Mouse (Mus musculus): ENCODE measurements around the gene Stk10.

The Stk10 gene

GRCm38 (mm10) chr11:32524122-32524920 lies 8.8 kb upstream of the Stk10 start:
- DNase-seq (ENCODE audit: low read depth, low spot score): no peak

DNA sequence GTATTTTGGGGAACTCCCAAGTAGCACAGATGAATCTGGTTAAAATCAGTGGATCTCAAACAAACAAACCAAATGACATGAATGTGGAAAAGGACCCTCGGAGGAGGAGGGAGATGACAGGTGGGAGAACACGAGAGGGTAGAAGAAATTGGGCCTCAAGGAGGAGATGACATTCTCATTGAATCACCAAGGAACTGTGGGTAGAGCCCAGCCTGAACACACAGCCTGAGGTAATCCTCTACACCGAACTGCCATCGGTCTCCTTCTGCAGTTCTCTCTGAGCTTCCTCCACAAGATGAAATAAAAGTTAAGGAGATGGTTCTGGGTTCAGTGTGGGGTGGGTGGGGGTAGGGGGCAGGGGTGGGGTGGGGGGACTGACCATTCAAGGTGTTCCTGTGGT lies 6.1 kb upstream of the Stk10 start:
- no peak for DNase-seq (ENCODE audit: low read depth, low spot score)

DNA sequence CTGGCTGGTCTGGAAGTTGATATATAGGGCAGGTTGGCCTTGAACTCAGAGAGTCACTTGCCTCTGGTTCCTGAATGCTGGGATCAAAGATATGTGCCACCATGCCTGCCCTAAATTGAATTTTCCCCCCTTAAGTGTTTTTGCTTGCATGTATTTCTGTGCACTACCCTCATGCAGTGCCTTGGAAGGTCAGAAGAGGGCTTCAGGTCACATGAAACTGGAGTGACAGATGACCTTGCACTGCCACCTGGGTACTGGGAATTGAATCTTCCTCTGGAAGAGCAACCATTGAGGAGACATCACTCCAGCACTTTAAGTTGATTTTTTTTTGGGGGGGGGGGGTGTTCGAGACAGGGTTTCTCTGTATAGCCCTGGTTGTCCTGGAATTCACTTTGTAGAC lies 3.0 kb upstream of the Stk10 start:
- DNase-seq (ENCODE audit: low read depth, low spot score): no peak

DNA sequence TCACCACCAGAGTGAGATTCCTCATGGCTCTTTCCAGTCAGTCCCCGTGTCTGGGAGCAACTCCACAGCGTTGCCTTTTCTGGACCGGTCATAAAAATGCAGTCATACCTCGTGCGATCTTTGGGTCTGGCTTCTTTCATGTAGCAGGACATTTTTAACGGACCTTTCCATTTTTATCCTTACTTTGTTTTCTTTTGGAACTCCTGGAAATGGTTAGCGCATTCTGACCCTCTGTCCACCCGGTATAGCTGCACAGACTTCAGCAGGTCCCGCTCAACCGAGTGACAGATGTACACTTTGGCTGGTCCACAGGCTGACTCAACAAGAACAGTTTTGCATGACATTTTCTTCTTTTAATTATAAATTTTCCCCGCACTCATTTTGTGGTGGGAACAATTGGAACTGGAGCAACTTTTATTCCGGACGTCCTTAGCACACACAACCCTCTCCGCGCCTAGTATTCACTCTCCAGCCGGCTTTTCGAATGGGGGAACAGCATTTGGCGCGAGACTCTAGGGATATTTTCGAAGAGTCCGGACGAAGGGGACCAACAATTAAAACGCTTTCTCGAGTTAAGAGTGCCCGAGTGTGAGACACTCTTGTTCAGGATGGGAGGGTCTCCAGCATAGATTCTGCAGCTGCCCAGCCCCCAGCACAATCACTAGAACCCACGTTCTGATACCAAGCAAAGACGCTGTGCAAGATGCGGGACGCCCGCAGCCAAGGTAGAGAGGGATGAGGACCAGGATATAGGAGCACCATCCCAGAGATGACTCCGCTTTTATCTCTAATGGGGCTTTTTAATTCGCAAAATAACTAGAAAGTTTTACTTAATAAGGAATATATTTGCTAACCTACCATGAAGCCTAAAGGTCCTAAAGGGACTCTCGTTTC lies 987 bp upstream of the Stk10 start, which contains the start of gene Efcab9:
TSS of gene Efcab9 (minus strand) at position 211 of the 894 bp plus-strand sequence.
- no peak for DNase-seq (ENCODE audit: low read depth, low spot score)

DNA sequence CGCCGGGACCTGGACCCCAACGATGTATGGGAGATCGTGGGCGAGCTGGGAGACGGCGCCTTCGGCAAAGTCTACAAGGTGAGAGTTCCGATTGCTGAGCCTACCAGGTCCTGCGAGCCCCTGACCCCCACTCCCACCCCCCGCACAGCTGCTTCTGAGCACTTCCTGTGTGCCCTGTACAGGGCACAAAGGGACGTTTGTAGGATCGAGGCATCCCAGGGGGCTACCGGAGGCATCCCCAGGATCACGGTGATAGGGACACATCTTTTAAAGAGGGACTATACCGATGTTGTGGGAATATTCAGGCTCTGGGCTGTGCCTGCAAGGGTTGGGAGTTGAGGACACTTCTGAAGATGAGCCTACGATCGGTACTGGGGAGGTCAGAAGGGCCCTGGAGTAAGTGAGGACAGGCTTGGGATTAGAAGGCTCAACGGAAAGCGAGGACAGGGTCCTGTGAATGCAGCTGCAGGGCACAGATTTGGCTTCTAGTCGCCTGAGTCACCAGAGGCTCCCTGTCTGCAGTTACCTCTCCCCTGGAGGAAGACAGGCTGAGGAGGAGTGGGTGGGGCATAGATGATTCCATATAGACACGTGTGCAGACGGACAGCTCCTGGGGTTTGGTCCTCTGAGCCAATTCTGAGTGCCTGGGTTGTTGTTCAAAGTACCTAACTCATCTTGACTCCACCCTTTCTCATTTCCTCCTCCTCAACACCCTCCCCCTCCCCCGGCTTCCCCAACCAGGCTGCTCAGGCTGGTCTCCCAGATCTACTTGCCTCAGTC lies 567 bp downstream of the Stk10 start:
- peak; percentile 91 for DNase-seq (ENCODE audit: low read depth, low spot score)

DNA sequence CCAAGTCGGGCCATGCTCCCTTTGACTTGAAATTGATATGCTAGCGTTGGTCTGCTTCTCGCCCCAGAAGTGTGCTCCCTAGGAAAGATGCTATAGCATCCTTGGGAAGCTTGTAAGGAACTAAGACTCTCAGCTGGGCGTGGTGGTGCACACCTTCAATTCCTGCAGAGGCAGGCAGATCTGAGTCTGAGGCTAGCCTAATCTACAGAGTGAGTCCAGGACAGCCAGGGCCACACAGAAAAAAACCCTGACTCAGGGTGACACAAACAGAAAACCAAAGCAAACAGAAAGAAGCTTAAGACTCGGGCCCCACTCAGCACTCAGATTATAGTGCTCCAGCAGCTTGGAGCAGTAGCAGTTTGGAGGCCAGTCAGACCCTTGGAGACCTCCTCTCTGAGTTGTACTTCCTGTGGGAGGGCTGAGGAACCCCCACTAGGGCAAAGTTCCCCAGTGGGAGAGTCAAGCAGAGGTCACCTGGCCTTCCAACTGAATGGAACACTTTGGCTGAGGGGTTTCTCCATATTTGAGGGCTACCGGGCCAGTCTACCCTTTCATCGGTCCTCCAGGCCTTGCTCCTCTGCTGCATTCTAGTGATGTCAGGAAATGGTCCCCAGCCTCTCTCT lies 1.5 kb downstream of the Stk10 start:
- DNase-seq (ENCODE audit: low read depth, low spot score): peak; percentile 58

DNA sequence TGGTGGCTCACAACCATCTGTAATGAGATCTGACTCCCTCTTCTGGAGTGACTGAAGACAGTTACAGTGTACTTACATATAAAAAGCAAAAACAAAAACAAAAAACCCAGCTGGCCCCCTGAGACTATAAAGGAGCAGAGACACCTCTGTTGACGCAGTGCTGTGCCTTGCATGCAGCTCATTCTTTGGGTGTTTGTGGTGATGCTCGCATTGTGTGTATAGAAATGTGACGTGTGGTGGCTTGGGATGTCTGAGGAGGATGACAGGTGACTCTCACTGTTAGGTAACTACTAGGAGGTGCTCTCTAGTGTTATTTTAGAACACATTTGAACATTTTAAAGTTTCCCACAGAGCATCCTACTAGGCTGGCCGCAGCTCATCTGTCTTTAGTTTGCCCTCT lies 2.5 kb downstream of the Stk10 start:
- DNase-seq (ENCODE audit: low read depth, low spot score): peak; percentile 64

- DNase-seq (ENCODE audit: low read depth, low spot score): no peak
Observed at GRCm38 (mm10) chr11:32536954-32537353, 3.8 kb downstream of the Stk10 start.

DNA sequence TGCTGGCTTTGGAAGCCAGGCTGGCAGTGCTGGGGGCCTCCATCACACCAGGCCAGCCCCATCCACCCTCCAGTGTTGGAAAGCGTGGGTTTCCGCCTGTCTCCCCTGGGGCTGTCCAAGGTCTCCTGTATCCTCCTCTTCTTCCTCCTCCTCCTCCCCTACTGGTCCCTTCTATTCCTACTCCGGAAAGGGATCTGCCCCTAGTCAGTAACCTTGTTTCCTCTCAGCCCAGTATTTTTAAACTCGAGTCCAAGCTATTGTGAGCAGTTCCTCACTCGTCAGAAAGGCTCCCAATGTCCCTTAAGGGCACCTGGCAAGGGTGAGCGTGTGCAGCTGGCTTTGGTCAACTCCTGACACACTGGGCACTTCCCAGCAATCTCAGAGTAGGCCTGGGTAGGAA lies 5.3 kb downstream of the Stk10 start:
- no peak for DNase-seq (ENCODE audit: low read depth, low spot score)

DNA sequence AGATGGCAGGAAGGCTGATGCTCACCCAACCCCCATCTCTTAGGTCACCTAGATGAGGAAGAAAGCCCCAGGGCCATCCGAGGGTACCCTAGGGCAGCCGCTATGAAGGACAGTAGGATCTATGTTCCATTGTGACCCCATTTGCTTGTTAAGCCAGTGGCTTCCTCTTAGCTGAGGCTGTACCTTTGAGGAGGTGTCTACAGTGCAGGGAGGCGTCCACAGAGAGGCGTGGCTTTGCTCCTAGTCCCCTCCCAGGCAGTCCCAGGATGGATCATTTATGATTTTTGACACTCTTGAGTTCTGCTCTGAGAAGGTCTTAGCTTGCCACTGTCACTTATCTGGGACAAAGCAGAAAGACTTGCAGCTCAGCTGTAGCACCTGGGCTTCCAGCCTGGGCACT lies 5.7 kb downstream of the Stk10 start:
- DNase-seq (ENCODE audit: low read depth, low spot score): peak; percentile 41

DNA sequence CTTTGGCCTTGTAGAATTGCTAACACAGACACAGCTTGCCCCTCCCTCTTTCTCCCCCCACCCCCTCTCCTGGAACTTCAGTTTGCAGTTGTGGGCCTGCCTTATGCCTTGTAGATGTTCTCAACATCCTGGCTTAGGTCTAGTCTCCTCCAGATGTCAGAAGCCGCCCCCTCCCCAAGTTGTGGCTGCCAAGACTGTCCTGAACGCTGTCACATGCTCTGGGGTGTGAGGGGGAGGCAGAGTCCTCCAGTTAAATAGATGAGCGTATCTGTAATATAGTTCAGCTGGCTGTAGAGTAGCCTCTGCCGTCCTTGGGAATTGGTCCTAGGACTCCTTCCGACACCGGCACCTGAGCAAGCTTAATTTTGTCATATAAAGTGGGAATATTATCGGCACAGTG lies 6.6 kb downstream of the Stk10 start:
- DNase-seq (ENCODE audit: low read depth, low spot score): no peak

GRCm38 (mm10) chr11:32540463-32540862 lies 7.4 kb downstream of the Stk10 start:
- no peak for DNase-seq (ENCODE audit: low read depth, low spot score)

- peak; percentile 66 for DNase-seq (ENCODE audit: low read depth, low spot score)
Observed at GRCm38 (mm10) chr11:32542181-32542580, 9.1 kb downstream of the Stk10 start.

- peak; percentile 90 for DNase-seq (ENCODE audit: low read depth, low spot score)
Observed at GRCm38 (mm10) chr11:32542687-32543411, 9.7 kb downstream of the Stk10 start.

DNA sequence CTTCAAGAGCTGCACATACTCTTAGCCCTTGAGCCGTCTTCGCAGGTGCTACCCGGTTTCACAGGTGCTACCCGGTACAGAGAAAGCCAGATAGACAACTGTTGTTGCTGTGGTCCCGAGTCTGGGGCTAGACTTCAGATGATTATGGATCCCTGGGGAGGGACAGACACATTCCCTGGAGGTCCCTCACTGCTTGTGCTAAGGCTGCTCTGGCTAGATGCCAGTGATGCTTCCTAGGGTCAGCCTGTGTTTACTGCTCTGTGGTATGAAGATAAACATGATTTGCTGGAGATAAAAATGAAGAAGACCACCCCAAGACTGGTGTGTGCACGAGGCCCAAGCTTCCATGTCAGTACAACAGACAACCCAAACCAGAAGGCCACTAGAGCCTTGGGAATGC lies 10.9 kb downstream of the Stk10 start:
- DNase-seq (ENCODE audit: low read depth, low spot score): no peak

- DNase-seq (ENCODE audit: low read depth, low spot score): no peak
Observed at GRCm38 (mm10) chr11:32544497-32544896, 11.4 kb downstream of the Stk10 start.

GRCm38 (mm10) chr11:32545605-32546004 lies 12.5 kb downstream of the Stk10 start:
- DNase-seq (ENCODE audit: low read depth, low spot score): no peak

DNA sequence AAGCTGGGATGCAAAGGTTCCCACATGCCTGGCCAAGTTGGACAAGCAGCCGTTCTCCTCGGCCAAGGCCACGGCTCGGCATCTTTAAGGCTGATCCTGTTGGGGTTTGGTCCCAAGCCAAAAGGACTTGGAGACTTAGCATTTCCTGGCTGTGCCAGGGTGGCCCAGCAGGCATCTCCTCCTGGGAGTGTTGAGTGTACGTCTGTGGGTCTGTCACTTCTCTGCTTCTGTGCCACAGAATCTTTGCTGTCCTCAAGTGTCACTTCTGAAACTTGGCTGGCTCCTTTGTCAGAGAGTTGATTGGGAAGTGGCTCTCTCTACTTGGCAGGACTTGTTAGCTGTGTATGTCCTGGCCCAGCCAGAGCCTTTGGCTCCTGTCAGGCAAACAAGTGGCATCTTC lies 13.4 kb downstream of the Stk10 start:
- DNase-seq (ENCODE audit: low read depth, low spot score): no peak

- DNase-seq (ENCODE audit: low read depth, low spot score): no peak
Observed at GRCm38 (mm10) chr11:32547391-32547947, 14.4 kb downstream of the Stk10 start.

DNA sequence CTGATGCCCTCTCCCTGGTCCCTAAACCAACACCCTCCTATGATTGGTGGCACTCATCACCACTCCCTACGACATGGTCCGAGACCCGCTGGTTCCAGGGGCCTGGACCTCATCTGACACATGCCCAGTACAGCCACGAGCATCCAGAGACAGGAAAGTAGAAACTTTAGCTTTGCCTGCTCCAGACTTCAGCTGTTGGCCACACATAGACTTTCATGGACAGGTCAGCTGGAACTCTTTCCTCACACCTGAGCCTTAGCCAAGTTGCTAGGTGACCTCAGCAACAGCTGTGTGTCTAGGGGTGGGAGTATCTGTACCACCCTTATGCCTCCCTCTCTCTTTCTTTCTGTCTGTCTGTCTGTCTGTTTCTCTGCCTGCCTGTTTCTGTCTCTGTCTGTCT lies 15.1 kb downstream of the Stk10 start:
- DNase-seq (ENCODE audit: low read depth, low spot score): no peak

All from CD4-positive helper T cell, adult 2 months (primary cell).